Mouse (Mus musculus): ENCODE data around the gene Gm12845.
"Not testable (repeated sequence)": the region's sequence is repeated elsewhere in the genome, so short reads cannot be mapped to it uniquely, and the experiment has no call there.

Gm12845 gene

GRCm38 (mm10) chr4:117724112-117724511 is at the start of gene Gm12845:
Gm12845 (plus strand) TSS chr4:117724412.
- no peak for DNase-seq

- DNase-seq = peak; percentile 92
Observed at GRCm38 (mm10) chr4:117676903-117677302, 47.3 kb upstream of the Gm12845 start.

GRCm38 (mm10) chr4:117680963-117681362 is 43.2 kb upstream of the Gm12845 start:
- no peak for DNase-seq

GRCm38 (mm10) chr4:117681931-117682461 is 42.2 kb upstream of the Gm12845 start, which contains the start of gene Dmap1:
Dmap1 (minus strand) TSS chr4:117682273.
- peak; percentile 89 for DNase-seq

GRCm38 (mm10) chr4:117682463-117682862 is 41.7 kb upstream of the Gm12845 start:
- DNase-seq = no peak

- no peak for DNase-seq
Observed at GRCm38 (mm10) chr4:117683048-117683768, 41.0 kb upstream of the Gm12845 start.

GRCm38 (mm10) chr4:117686354-117686753 is 37.9 kb upstream of the Gm12845 start:
- no peak for DNase-seq

GRCm38 (mm10) chr4:117705361-117705760 is 18.9 kb upstream of the Gm12845 start:
- peak; percentile 73 for DNase-seq

- DNase-seq = no peak
Observed at GRCm38 (mm10) chr4:117708780-117709550, 15.2 kb upstream of the Gm12845 start.

- no peak for DNase-seq
Observed at GRCm38 (mm10) chr4:117712314-117712713, 11.9 kb upstream of the Gm12845 start.

GRCm38 (mm10) chr4:117713303-117714098 is 10.7 kb upstream of the Gm12845 start:
- no peak for DNase-seq

GRCm38 (mm10) chr4:117731926-117732325 is 7.7 kb downstream of the Gm12845 start:
- DNase-seq = no peak

- peak; percentile 53 for DNase-seq
Observed at GRCm38 (mm10) chr4:117737559-117737958, 13.3 kb downstream of the Gm12845 start.

- not testable (repeated sequence) for DNase-seq
Observed at GRCm38 (mm10) chr4:117752469-117752868, 28.3 kb downstream of the Gm12845 start.

- no peak for DNase-seq
Observed at GRCm38 (mm10) chr4:117760151-117760550, 35.9 kb downstream of the Gm12845 start.

GRCm38 (mm10) chr4:117765416-117765815 is 41.2 kb downstream of the Gm12845 start, which contains the start of gene Klf17:
Klf17 (minus strand) TSS chr4:117765648.
- no peak for DNase-seq

- peak; percentile 80 for DNase-seq
Observed at GRCm38 (mm10) chr4:117770935-117771334, 46.7 kb downstream of the Gm12845 start.

- no peak for DNase-seq
Observed at GRCm38 (mm10) chr4:117772960-117773359, 48.7 kb downstream of the Gm12845 start.
